Mouse (Mus musculus): ENCODE results near the gene Zfp992. TPM values are rescaled to one million over a fixed set of nuclear protein-coding genes. Genes with fewer than 3 reads are reported as not detected.
"Not testable (repeated sequence)": the region's sequence is repeated elsewhere in the genome, so short reads cannot be mapped to it uniquely, and the experiment has no call there.

Gene Zfp992
- polyA plus RNA-seq (2015; fragmentation: Nextera tagmentation; extraction: Ambion mirVana), result 2.6 and 2.9 TPM in 2 replicates

DNA sequence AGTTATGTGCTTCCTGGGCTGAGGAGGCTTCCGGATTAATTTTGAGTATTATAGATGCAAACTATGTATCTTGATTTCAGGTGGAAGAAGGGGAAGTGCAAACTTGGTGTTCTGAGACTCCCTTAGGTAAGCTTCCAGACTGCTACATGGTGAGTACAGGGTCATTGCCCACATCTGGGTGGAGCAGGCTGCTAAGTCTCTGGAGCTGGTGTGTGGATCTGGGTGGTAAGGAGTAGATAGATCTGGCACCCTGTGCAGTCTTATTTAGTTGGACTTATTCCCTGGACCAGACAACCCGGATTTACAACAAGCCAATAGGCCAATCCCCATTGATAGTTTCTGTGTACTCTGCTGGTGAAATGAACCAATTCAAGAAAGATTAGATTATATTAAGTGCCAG, at the start of gene Zfp992:
Gene Zfp992, plus strand, starts transcription at position 74 of the 400 bp plus-strand sequence.
- ATAC-seq (ENCODE audit: extremely low read depth, insufficient number of reproducible peaks, low FRiP score, low TSS enrichment); H3K27me3 ChIP-seq (replicated peaks); H3K9ac ChIP-seq; H3K4me1 ChIP-seq; H3K27ac ChIP-seq (replicated peaks); H3K4me3 ChIP-seq; H3K4me2 ChIP-seq: not testable (repeated sequence)
- 84% methylated on average over 2 of the region's 2 CpGs for WGBS
- H3K36me3 ChIP-seq, result peaks cover 11% of the 10 kb centered on the region; the same call in 1 of the 2 replicates
- H3K9me3 ChIP-seq, result peaks cover 46% of the 10 kb centered on the region

DNA sequence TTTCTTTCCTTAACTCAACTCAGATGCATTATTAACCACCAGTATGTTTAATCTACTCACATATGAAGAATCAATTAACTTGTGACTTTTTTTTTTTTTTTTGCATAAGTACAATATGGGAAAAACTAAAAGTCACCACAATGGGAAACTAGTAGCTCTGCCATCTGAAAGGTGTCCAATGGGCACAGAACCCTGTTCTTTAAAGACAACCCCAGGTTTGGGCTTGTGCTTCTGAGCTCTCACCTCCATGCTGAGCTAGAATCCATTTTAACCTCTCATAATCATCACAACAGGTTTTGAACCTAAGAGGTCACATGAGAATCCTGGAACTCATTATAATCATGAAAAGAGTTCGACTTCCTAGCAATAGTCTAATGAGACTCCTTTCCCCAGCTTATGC, 19.4 kb upstream of the Zfp992 start:
- H3K36me3 ChIP-seq, result peaks cover 13% of the 10 kb centered on the region
- not testable (repeated sequence) for H3K4me2 ChIP-seq; ATAC-seq (ENCODE audit: extremely low read depth, insufficient number of reproducible peaks, low FRiP score, low TSS enrichment); H3K4me3 ChIP-seq; H3K27me3 ChIP-seq (replicated peaks); H3K27ac ChIP-seq (replicated peaks); H3K4me1 ChIP-seq; H3K9ac ChIP-seq
- WGBS, result 0% methylated on average over 1 of the region's 1 CpGs
- H3K9me3 ChIP-seq, result peaks cover 21% of the 10 kb centered on the region; the same call in 1 of the 2 replicates

DNA sequence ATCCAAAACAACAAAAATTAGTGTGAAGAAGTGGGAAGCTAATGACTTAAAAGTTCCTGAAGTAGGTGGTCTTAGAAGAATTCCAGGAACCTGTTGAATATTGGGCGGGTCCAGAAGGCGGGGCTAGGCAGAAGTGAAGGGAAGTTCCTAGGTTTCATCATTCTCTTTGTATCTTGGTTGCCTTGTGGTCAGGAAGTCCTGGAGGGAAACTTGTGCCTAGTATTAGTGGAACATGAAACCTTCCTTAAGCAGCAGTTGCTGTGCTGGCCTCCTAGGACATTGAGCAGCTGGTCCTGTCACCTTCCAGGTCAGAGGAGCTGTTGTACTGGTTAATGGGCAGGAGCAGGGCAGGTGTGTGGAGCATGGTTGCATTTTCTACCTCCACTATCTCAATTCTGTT, 17.9 kb upstream of the Zfp992 start:
- not testable (repeated sequence) for H3K27me3 ChIP-seq (replicated peaks); H3K4me1 ChIP-seq; ATAC-seq (ENCODE audit: extremely low read depth, insufficient number of reproducible peaks, low FRiP score, low TSS enrichment); H3K9ac ChIP-seq; H3K27ac ChIP-seq (replicated peaks); H3K36me3 ChIP-seq; H3K4me2 ChIP-seq; H3K4me3 ChIP-seq
- H3K9me3 ChIP-seq, result peaks cover 21% of the 10 kb centered on the region; the same call in 1 of the 2 replicates
- 57% methylated on average over 2 of the region's 2 CpGs for WGBS

DNA sequence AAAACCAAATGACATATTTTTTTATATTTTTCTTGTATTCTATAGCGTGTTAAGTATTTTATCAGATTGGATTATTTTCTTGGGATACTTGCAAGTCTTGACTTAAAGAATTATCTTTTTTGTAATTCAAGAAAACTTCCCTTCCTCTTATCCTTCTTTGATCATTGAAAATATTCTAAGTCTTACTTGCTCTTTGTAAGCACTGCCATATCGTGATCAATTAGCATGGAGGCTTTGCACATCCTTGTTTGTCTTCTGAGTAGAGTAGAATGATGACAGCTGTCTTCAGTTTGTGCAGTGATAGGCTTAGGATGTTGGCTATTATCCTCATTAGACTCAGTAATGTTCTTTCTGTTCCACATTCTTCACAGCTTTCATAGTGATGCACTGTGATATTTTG, 13.3 kb upstream of the Zfp992 start:
- 77% methylated on average over 2 of the region's 2 CpGs for whole genome bisulfite sequencing
- not testable (repeated sequence) for H3K9ac ChIP-seq; H3K36me3 ChIP-seq; H3K4me1 ChIP-seq; H3K27me3 ChIP-seq (replicated peaks); H3K27ac ChIP-seq (replicated peaks); H3K4me2 ChIP-seq; ATAC-seq (ENCODE audit: extremely low read depth, insufficient number of reproducible peaks, low FRiP score, low TSS enrichment); H3K4me3 ChIP-seq
- H3K9me3 ChIP-seq, result peaks cover 16% of the 10 kb centered on the region; the same call in 1 of the 2 replicates

DNA sequence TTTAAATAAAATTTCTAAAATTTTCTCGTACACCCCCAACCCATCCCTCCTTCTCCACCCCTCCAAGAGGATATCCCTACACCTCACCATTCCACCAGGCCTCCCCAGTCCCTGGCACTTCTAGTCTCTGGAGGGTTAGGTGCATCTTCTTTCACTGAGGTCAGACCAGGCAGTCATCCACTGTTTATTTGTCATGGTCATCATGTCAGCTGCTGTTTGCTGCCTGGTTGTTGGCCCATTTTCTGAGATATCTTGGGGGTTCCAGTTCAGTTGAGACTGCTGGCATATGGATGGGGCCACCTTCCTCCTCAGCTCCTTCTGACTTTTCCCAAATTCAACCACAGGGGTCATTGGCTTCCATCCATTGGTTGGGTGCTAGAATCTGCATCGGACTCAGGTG, 11.6 kb upstream of the Zfp992 start:
- not testable (repeated sequence) for H3K9ac ChIP-seq; H3K4me1 ChIP-seq; H3K27ac ChIP-seq (replicated peaks); H3K4me3 ChIP-seq; H3K27me3 ChIP-seq (replicated peaks); H3K36me3 ChIP-seq; H3K4me2 ChIP-seq; ATAC-seq (ENCODE audit: extremely low read depth, insufficient number of reproducible peaks, low FRiP score, low TSS enrichment)
- H3K9me3 ChIP-seq, result peaks cover 16% of the 10 kb centered on the region; the same call in 1 of the 2 replicates
- 92% methylated on average over 1 of the region's 2 CpGs for WGBS

DNA sequence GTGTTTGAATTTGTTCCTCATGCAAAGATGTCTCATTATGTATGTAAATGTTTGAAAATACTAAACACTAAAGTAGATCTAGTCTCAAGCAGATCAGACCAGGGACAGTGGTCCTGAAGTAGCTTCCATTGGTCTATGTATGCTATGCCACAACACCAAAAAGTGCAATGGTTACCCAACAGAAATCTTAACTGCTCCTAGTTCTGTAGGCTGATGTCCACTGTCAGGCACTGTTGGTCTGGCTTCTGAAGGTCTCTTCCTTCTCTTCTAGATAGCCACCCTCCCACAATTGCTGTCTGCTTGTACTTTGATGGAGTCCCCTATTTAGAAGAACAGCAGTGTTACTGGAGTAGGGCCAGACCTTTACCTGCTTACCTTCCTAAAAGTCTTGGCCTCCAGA, 4.5 kb upstream of the Zfp992 start:
- H3K9me3 ChIP-seq, result peaks cover 33% of the 10 kb centered on the region

DNA sequence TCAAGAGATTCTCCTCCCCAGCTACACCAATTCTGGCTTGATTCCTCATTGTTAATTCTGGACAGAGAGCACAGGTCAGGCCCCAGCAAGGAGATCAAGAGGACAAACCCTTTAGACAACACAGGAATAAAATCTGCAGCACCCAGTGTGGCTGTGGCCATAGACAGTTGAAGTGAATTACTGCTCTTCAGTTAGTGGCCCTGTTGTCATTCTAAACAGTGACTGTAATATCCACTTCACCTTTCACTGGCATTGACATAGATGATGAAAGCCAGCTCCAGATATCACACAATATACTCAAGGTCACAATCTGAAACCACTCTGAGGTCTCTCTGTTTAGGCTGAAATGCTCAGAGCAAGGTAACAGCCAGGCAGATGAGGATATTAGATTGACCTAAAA, 3.7 kb upstream of the Zfp992 start:
- ATAC-seq (ENCODE audit: extremely low read depth, insufficient number of reproducible peaks, low FRiP score, low TSS enrichment); H3K4me3 ChIP-seq; H3K4me2 ChIP-seq; H3K27ac ChIP-seq (replicated peaks); H3K4me1 ChIP-seq; H3K9ac ChIP-seq; H3K27me3 ChIP-seq (replicated peaks): not testable (repeated sequence)
- Histone ChIP-seq H3K36me3 (peaks cover 14% of the 10 kb centered on the region; the same call in 1 of the 2 replicates), H3K9me3 (peaks cover 36% of the 10 kb centered on the region)

More for the DNA sequence above, 4.5 kb upstream of the Zfp992 start:
- not testable (repeated sequence) for H3K27ac ChIP-seq (replicated peaks); H3K9ac ChIP-seq; H3K4me3 ChIP-seq; ATAC-seq (ENCODE audit: extremely low read depth, insufficient number of reproducible peaks, low FRiP score, low TSS enrichment); H3K4me1 ChIP-seq; H3K27me3 ChIP-seq (replicated peaks); H3K4me2 ChIP-seq
- peaks cover 14% of the 10 kb centered on the region; the same call in 1 of the 2 replicates for H3K36me3 ChIP-seq

DNA sequence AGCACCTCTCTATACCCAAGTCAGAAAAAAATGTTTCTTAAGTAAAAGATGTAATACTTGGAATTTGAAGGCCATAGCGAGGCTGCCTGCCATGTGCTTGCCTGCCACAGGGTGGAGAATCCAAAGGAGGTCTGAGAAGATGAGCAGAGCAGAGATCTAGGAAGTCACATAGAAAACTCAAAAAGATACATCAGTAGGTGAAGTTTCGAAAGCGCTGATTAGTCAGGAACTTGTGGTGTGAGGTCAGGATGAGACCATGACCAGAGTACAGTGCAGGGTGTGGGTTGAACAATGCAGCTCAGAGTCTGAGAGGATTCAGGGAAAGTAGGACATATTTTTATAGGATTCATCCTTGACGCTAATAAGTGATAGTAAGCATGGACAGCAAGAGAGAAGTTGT, 2.7 kb upstream of the Zfp992 start:
- not testable (repeated sequence) for H3K4me3 ChIP-seq; H3K4me1 ChIP-seq; H3K27ac ChIP-seq (replicated peaks); H3K27me3 ChIP-seq (replicated peaks); H3K9ac ChIP-seq; ATAC-seq (ENCODE audit: extremely low read depth, insufficient number of reproducible peaks, low FRiP score, low TSS enrichment); H3K4me2 ChIP-seq
- Histone ChIP-seq H3K36me3 (peaks cover 14% of the 10 kb centered on the region; the same call in 1 of the 2 replicates), H3K9me3 (peaks cover 36% of the 10 kb centered on the region)
- 71% methylated on average over 4 of the region's 4 CpGs for WGBS

DNA sequence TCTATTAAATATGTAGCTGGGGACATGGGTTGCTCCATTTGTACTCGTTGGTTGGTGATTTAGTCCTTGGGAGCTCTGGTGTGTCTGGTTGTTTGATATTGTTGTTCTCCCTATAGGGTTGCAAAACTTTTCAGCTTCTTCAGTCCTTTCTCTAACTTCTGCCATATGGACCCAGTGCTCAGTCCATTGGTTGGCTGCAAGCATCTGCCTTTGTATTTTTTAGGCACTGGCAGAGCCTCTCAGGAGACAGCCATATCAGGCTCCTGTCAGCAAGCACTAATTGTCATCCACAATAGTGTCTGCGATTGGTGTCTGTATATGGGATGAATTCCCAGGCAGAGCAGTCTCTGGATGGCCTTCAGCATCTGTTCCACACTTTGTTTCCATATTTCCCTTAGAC, 1.8 kb upstream of the Zfp992 start:
- not testable (repeated sequence) for H3K27ac ChIP-seq (replicated peaks); H3K4me1 ChIP-seq; H3K9ac ChIP-seq; ATAC-seq (ENCODE audit: extremely low read depth, insufficient number of reproducible peaks, low FRiP score, low TSS enrichment); H3K27me3 ChIP-seq (replicated peaks); H3K4me3 ChIP-seq; H3K4me2 ChIP-seq
- 74% methylated on average over 2 of the region's 2 CpGs for WGBS
- peaks cover 36% of the 10 kb centered on the region for H3K9me3 ChIP-seq
- H3K36me3 ChIP-seq, result peaks cover 12% of the 10 kb centered on the region; the same call in 1 of the 2 replicates

DNA sequence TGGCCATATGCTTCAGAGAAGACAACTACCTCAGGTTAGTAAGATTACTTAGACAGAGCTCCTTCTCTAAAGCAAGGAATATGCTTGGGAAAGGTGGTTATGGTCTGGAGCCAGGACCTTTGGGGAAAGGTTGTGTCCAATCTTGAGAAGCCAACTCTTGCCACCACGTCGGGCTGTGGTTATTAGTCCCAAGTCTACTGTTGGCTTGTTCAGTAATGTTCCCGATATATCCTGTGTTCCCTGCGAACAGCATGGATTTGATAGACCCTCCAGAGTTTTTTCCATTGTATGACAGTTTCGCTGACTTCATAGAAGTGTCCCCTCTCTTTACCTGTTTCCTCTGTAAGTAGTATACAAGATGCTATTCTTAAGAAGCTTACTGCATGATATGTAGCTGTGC, 888 bp downstream of the Zfp992 start:
- H3K4me2 ChIP-seq; H3K4me1 ChIP-seq; H3K36me3 ChIP-seq; H3K4me3 ChIP-seq; H3K27ac ChIP-seq (replicated peaks); H3K9ac ChIP-seq; H3K27me3 ChIP-seq (replicated peaks): not testable (repeated sequence)
- 74% methylated on average over 5 of the region's 5 CpGs for WGBS
- H3K9me3 ChIP-seq, result peaks cover 46% of the 10 kb centered on the region
- ATAC-seq (ENCODE audit: extremely low read depth, insufficient number of reproducible peaks, low FRiP score, low TSS enrichment), result 0 out of 2 replicates have a peak, but pooled peaks have one; percentile 16

DNA sequence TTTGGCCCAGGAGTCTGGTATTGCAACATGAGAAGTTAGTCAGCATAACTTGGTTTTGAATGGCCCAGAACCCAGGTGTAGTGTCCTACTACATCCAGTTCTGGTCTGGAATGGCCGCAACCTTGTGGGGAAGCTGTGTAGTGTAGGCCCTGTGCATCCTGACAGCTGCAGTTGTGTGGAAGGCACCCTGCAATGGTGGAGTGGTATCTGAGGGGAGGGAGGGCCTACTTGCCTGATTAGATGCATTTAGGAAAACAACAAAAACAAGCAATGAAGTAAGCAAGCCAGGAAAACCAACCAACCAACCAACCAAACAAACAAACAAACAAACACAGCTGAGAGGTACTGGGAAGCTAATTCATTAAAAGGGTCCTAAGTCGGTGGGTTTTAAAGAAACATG, 3.8 kb downstream of the Zfp992 start:
- 76% methylated on average over 2 of the region's 2 CpGs for WGBS
- not testable (repeated sequence) for H3K4me3 ChIP-seq; H3K4me1 ChIP-seq; H3K27ac ChIP-seq (replicated peaks); H3K9ac ChIP-seq; ATAC-seq (ENCODE audit: extremely low read depth, insufficient number of reproducible peaks, low FRiP score, low TSS enrichment); H3K4me2 ChIP-seq; H3K27me3 ChIP-seq (replicated peaks)
- Histone ChIP-seq H3K36me3 (peaks cover 17% of the 10 kb centered on the region), H3K9me3 (peaks cover 58% of the 10 kb centered on the region)

DNA sequence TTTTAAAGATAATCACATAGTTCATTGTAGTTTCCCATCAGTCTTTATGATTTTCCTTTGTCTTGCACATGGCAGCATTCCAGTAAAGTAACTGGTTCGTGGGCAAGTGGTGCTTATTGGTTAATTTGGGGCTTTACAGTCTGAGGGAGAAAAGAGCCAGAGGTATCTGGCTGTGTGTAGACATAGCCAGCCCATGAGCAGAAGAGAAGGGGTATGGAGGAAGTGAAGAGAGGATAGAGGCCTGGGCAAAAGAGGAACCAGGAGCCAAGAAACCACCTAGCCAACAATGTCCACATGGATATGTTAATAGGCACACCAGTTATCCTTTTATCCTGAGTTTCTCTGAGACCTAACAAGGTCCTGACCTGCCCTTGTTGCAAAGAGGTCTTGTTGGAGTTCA, 5.3 kb downstream of the Zfp992 start:
- ATAC-seq (ENCODE audit: extremely low read depth, insufficient number of reproducible peaks, low FRiP score, low TSS enrichment); H3K27me3 ChIP-seq (replicated peaks); H3K4me3 ChIP-seq; H3K4me1 ChIP-seq; H3K4me2 ChIP-seq; H3K27ac ChIP-seq (replicated peaks); H3K9ac ChIP-seq: not testable (repeated sequence)
- Histone ChIP-seq H3K36me3 (peaks cover 16% of the 10 kb centered on the region), H3K9me3 (peaks cover 65% of the 10 kb centered on the region)
- WGBS, result 59% methylated on average over 1 of the region's 1 CpGs

Measured in heart, embryonic 13.5 days (tissue).